Mouse (Mus musculus) kidney, embryonic 15.5 days (tissue): ENCODE results near the gene Cryge. TPM values are rescaled to one million over a fixed set of nuclear protein-coding genes. Genes with fewer than 3 reads are reported as not detected.

ENCODE experiments used
- ATAC-seq: fragments of 200-750 bp; cut with Nextera tagmentation; replicated peaks from 2 replicates; pipeline ENCODE4 v1.8.0; 2017; ENCODE audit warnings: moderate TSS enrichment; ENCODE audit not compliant: low FRiP score
- H3K27ac ChIP-seq: fragments of 300-500 bp; sonication (generic); 2 replicates; pipeline ENCODE4 v1.5.1; 2015; ENCODE audit warnings: mild to moderate bottlenecking, inconsistent platforms
- H3K27me3 ChIP-seq: fragments of 300-500 bp; sonication (generic); 2 replicates; pipeline ENCODE4 v1.6.1; 2015; ENCODE audit warnings: inconsistent platforms
- H3K36me3 ChIP-seq: fragments of 300-500 bp; sonication (generic); 2 replicates; pipeline ENCODE4 v1.6.1; 2015; ENCODE audit warnings: inconsistent platforms
- H3K4me1 ChIP-seq: fragments of 300-500 bp; sonication (generic); 2 replicates; pipeline ENCODE4 v1.6.1; 2015; ENCODE audit warnings: inconsistent platforms
- H3K4me2 ChIP-seq: fragments of 300-500 bp; sonication (generic); 2 replicates; pipeline ENCODE4 v1.6.1; 2015; ENCODE audit warnings: moderate library complexity, mild to moderate bottlenecking, inconsistent platforms
- H3K4me3 ChIP-seq: fragments of 300-500 bp; sonication (generic); replicated peaks from 2 replicates; pipeline ENCODE4 v1.5.1; 2015; ENCODE audit warnings: mild to moderate bottlenecking, inconsistent platforms
- H3K9ac ChIP-seq: fragments of 300-500 bp; sonication (generic); 2 replicates; pipeline ENCODE4 v1.6.1; 2015; ENCODE audit warnings: mild to moderate bottlenecking, inconsistent platforms
- H3K9me3 ChIP-seq: fragments of 300-500 bp; sonication (generic); replicated peaks from 2 replicates; pipeline ENCODE4 v1.6.1; 2016; ENCODE audit warnings: inconsistent platforms
- WGBS: fragments of 180-500 bp; shearing (Covaris S2); methylation state at CpG from one replicate; pipeline ENCODE4 v1.1.7; 2015; ENCODE audit warnings: mixed read lengths; 5-methylcytosine and 5-hydroxymethylcytosine counted together
- polyA plus RNA-seq: library from polyadenylated mRNA; unstranded; fragments of >200 nt; fragmentation: Nextera tagmentation; extraction: Ambion mirVana; gene quantifications from 2 replicates; pipeline ENCODE4 v1.2.1, GENCODE M21; 2015

The Cryge gene
- polyA plus RNA-seq, 1 experiment from 2014 or later = not detected

DNA sequence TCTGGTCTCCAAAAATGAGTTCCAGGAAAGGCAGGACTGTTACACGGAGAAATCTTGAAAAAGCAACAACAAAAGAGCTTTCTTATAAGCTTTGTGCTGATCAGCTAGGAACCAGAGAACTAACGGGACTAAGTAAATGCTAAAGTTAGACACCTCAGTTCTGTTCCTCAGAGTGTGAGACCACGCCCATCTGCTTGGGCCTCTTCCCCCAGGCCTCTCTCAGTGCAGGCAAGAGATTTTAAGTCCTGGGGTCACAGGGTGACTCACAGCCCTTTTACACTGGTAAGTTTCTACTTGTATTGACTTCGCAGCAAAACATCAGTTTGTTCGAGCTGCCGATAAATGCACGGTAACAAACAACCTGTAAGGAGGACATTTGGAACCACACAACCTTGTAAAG is 747 bp upstream of the Cryge start:
- Histone ChIP-seq H3K4me3 (no peak overlapping the region), H3K27me3 (no peaks in the 10 kb centered on the region), H3K4me2 (no peak overlapping the region), H3K9ac (no peak overlapping the region), H3K36me3 (no peaks in the 10 kb centered on the region), H3K9me3 (no peaks in the 10 kb centered on the region), H3K4me1 (peaks cover 12% of the 10 kb centered on the region; the same call in 1 of the 2 replicates), H3K27ac (no peak overlapping the region)
- WGBS = 60% methylated on average over 7 of the region's 7 CpGs
- ATAC-seq = no peak

DNA sequence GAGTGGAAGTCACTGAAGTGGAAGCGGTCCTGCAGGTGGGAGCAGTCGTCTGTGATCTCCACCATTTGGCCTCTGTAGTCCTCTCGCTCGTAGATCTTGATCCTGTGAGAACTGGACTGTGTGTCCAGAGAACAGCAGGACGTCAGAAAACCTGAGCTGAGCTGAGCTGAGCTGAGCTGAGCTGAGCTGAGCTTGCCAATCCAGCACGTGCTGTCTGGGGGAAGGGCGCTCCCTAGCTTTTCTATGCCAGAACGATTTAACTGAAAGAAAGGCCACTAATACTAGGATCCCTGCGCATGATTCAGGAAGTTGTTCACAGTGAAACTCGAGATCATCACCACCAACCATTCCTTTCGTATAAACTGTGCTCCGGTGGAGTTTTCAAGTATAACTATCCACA is 2.2 kb downstream of the Cryge start:
- H3K4me1 ChIP-seq = peaks cover 12% of the 10 kb centered on the region; the same call in 1 of the 2 replicates
- H3K36me3 ChIP-seq = no peaks in the 10 kb centered on the region
- WGBS = 39% methylated on average over 12 of the region's 12 CpGs
- no peaks in the 10 kb centered on the region for H3K9me3 ChIP-seq
- ATAC-seq = peak; percentile 74; the same call in 1 of the 2 replicates
- 0 out of 2 replicates have a peak overlapping the region, but pooled peaks have one; percentile 1 for H3K4me2 ChIP-seq
- no peak overlapping the region for H3K4me3 ChIP-seq
- H3K27me3 ChIP-seq = no peaks in the 10 kb centered on the region
- no peak overlapping the region for H3K27ac ChIP-seq
- no peak overlapping the region for H3K9ac ChIP-seq

DNA sequence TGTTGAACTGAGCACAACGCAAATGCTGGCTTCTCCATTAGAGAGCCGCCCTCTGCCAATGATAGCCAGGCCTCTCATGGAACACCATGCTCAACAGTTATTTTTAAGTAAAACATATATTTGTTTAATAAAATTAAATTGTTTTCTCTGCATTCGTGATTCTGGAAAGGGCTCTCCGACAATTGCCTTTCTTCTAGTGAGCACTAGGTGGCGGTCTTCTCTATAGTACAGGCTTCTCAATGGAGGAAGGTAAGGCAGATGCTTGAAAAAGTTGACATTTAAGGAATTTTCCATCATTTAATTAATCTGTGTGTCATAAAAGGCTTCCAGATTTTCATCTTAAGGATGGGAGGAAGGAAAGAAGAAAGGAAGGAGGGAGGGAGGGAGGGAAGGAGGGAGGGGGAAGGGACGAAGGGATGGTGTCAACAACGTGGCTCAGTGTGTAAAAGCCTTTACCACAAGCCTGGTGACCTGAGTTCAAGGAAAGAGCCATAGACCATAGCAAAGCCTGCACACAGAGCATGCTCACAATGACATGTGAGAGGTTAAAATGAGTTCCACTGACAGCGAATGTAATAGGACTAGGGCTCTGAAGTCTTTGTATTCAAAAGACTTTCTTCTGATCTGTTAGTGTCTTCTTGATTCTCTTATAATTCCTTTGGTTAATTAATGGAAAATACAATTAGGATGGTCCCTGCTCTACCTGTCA is 4.4 kb downstream of the Cryge start:
- WGBS = 38% methylated on average over 8 of the region's 8 CpGs
- no peaks in the 10 kb centered on the region for H3K27me3 ChIP-seq
- no peak overlapping the region for H3K4me3 ChIP-seq
- no peaks in the 10 kb centered on the region for H3K9me3 ChIP-seq
- no peak for ATAC-seq
- no peak overlapping the region for H3K4me2 ChIP-seq
- H3K4me1 ChIP-seq = peaks cover 8% of the 10 kb centered on the region; the same call in 1 of the 2 replicates
- H3K9ac ChIP-seq = no peak overlapping the region
- H3K27ac ChIP-seq = no peak overlapping the region
- no peaks in the 10 kb centered on the region for H3K36me3 ChIP-seq

DNA sequence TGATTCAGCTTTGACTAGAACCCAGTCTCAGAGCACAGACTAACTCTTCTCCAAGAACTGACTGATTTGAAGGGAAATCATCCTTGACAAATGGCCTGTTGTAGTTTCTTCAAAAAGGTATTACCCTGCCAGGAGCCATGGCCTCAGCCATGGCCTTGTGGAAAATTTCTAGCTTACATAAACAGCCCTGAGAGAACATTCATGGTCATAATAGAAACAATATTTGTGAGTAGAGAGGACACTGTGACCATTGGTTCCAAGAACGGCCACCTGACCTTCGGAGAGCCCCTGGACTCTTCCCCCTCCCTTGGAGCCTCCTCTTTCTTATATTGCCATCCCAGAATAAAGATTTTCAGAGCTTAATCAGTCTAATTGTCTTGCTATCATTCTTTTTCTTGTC is 7.5 kb downstream of the Cryge start:
- H3K9me3 ChIP-seq = no peaks in the 10 kb centered on the region
- no peak overlapping the region for H3K4me2 ChIP-seq
- H3K4me1 ChIP-seq = no peaks in the 10 kb centered on the region
- no peak for ATAC-seq
- no peak overlapping the region for H3K27ac ChIP-seq
- H3K36me3 ChIP-seq = no peaks in the 10 kb centered on the region
- WGBS = 85% methylated on average over 2 of the region's 2 CpGs
- no peak overlapping the region for H3K4me3 ChIP-seq
- no peak overlapping the region for H3K9ac ChIP-seq
- H3K27me3 ChIP-seq = no peaks in the 10 kb centered on the region

DNA sequence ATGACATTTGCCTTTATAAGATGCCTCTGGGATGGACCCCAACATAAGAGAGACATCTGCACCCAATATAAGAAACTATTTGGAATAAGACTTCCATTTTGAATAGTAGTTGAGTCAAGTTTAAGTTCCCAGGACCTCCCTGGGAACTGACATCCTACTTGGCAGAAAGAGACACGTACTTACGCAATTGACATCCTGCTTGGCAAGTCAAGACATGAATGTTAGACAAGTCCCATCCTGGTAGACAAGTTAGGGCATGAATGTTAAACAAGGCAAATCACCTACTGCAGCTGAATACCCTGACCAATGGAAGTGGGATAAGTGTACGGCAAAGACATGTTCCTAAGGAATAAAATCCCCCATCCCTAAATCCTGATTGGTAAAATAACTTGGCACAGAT is 9.1 kb downstream of the Cryge start:
- H3K4me3 ChIP-seq = no peak overlapping the region
- H3K4me1 ChIP-seq = no peaks in the 10 kb centered on the region
- no peaks in the 10 kb centered on the region for H3K9me3 ChIP-seq
- H3K9ac ChIP-seq = no peak overlapping the region
- no peak overlapping the region for H3K27ac ChIP-seq
- 92% methylated on average over 3 of the region's 3 CpGs for WGBS
- no peaks in the 10 kb centered on the region for H3K36me3 ChIP-seq
- H3K4me2 ChIP-seq = no peak overlapping the region
- no peaks in the 10 kb centered on the region for H3K27me3 ChIP-seq
- ATAC-seq = no peak

DNA sequence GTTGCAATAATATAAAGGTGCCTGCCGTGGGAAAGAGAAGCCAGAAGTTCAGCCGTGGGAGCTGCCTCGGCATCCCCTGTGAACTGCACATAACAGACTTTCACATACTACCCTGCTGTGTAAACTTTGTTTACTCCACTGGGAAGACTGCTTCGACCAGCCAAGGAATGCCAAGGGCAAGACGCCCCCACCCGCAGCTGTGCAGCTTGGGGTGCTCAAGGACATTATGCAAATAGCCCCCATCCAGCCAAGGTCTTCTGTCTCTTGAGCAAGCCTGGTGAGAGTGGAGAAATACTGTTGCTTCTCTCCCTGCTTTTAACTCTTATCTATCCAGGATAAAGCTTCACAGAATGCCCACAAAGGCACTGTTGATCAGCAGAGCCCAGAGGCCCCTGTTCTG is 10.1 kb downstream of the Cryge start:
- Histone ChIP-seq H3K4me3 (no peak overlapping the region), H3K36me3 (no peaks in the 10 kb centered on the region), H3K4me1 (no peaks in the 10 kb centered on the region), H3K27ac (no peak overlapping the region), H3K9me3 (no peaks in the 10 kb centered on the region), H3K27me3 (no peaks in the 10 kb centered on the region), H3K4me2 (no peak overlapping the region), H3K9ac (no peak overlapping the region)
- no peak for ATAC-seq
- WGBS = 58% methylated on average over 6 of the region's 6 CpGs

DNA sequence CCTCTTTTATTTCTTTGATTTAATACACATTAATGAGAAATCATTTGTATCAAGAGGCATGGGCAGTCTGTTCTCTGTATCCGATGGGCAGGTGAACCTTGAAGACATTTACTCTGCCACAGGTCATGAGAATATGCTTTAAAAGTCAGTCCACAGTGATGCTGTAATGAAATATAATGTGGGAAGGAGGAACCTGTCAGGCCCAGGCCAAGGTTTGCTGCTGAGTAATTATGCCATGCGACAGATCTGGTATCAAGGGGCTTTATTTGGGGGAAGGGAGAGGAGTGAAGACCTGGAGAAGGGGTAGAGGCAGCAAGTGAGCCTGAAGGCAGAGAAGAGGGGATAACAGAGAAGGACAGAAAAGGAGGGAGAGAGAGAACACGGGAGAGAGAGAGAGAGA is 11.3 kb downstream of the Cryge start:
- Histone ChIP-seq H3K27me3 (no peaks in the 10 kb centered on the region), H3K4me2 (no peak overlapping the region), H3K27ac (no peak overlapping the region), H3K9ac (no peak overlapping the region), H3K4me1 (no peaks in the 10 kb centered on the region), H3K36me3 (no peaks in the 10 kb centered on the region), H3K9me3 (no peaks in the 10 kb centered on the region), H3K4me3 (no peak overlapping the region)
- no peak for ATAC-seq
- WGBS = 66% methylated on average over 3 of the region's 3 CpGs

DNA sequence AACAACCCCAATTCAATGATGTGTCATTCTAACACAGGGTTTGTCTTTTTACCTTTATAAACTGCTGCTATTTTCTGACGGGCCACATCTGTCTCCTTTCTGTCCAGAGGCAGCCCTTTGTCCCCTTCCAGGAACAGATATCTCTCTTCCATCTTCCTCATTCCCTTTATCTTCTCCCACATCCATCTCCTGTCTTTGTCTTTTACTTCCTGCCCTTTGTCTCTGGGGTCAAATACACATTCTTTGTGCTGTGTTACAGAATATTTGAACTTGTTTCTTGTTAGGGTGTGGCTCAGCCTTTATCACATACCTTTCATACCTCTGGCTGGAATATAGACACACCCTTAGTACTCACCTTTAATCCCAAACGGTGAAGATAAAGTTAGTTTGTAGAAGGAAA is 13.4 kb downstream of the Cryge start:
- H3K4me1 ChIP-seq = no peaks in the 10 kb centered on the region
- H3K36me3 ChIP-seq = no peaks in the 10 kb centered on the region
- H3K4me2 ChIP-seq = no peak overlapping the region
- H3K9me3 ChIP-seq = no peaks in the 10 kb centered on the region
- H3K27me3 ChIP-seq = no peaks in the 10 kb centered on the region
- no peak for ATAC-seq
- WGBS = 81% methylated on average over 2 of the region's 2 CpGs
- H3K4me3 ChIP-seq = no peak overlapping the region
- no peak overlapping the region for H3K27ac ChIP-seq
- no peak overlapping the region for H3K9ac ChIP-seq

DNA sequence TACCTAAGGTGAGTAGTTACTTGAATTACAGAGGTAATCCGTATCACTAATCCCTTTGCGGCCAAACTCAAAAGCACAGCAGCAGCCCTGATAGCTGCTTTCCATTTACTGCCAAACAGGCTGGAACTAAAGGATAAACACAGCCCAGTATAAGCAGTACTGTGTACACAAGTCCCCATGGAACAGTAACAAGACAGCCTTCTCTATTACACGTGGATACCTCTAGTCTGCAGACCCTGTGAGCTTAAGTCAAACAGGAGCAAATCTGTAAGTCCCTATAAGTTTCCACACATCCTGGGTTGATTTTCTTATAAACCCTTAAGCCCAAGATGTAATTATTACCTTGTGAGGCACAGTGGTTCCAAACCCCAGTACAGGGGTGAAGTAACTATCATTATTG is 15.4 kb downstream of the Cryge start:
- H3K27me3 ChIP-seq = no peaks in the 10 kb centered on the region
- no peaks in the 10 kb centered on the region for H3K36me3 ChIP-seq
- no peak overlapping the region for H3K9ac ChIP-seq
- no peak for ATAC-seq
- no peak overlapping the region for H3K27ac ChIP-seq
- H3K4me2 ChIP-seq = no peak overlapping the region
- H3K9me3 ChIP-seq = no peaks in the 10 kb centered on the region
- no peak overlapping the region for H3K4me3 ChIP-seq
- H3K4me1 ChIP-seq = no peaks in the 10 kb centered on the region
- WGBS = 39% methylated on average over 3 of the region's 3 CpGs

DNA sequence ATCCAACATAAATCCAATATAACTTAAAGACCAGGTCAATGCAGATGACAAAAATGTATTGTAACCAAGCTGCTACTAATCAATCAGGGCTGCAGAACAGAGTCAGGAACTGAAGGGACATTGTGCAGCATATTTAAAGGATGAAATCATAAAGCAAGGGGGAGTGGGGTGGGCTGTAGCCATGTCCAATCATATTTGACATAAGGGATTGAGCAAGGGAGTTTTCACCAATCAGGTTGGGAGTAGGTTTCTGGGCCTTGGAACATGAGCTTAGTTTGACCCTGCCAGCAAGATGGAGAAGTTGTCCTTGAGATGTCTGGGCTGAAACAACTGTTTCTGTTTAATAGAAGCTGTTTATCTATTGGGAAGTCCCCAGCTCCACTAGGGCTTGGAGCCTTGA is 18.3 kb downstream of the Cryge start, which contains the start of gene Akr1cl:
Gene Akr1cl, minus strand, starts transcription at position 119 of the 400 bp plus-strand sequence.
- H3K4me3 ChIP-seq = no peak within 1 kb of the TSS
- H3K9ac ChIP-seq = no peak within 1 kb of the TSS
- H3K27me3 ChIP-seq = no peaks in the 10 kb centered on the region
- H3K4me1 ChIP-seq = no peaks in the 10 kb centered on the region
- no peak for ATAC-seq
- H3K27ac ChIP-seq = no peak within 1 kb of the TSS
- no peaks in the 10 kb centered on the region for H3K9me3 ChIP-seq
- no peak within 1 kb of the TSS for H3K4me2 ChIP-seq
- no peaks in the 10 kb centered on the region for H3K36me3 ChIP-seq

DNA sequence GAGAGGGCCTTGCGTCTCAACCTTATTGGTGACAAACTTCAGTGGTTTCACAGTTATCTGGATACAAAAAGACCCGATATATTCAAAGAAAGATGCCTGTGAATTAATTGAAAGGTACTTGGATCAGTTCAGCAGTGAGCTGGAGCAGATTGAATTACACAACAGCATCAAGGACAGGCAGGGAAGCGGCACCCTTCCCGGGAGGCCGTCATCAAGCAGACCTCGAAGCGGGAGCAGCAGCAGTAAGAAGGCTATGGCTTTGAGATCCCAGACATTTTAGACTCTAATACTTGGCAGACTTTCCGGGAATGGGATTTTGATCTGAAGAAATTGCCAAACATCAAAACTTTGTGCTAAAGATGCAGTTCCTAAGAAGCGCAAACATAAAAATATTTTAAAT is 22.7 kb downstream of the Cryge start:
- Histone ChIP-seq H3K4me1 (no peaks in the 10 kb centered on the region), H3K9me3 (no peaks in the 10 kb centered on the region), H3K4me2 (no peak overlapping the region), H3K27me3 (no peaks in the 10 kb centered on the region), H3K4me3 (no peak overlapping the region), H3K36me3 (no peaks in the 10 kb centered on the region), H3K9ac (no peak overlapping the region), H3K27ac (no peak overlapping the region)
- WGBS = 58% methylated on average over 9 of the region's 9 CpGs
- ATAC-seq = no peak

DNA sequence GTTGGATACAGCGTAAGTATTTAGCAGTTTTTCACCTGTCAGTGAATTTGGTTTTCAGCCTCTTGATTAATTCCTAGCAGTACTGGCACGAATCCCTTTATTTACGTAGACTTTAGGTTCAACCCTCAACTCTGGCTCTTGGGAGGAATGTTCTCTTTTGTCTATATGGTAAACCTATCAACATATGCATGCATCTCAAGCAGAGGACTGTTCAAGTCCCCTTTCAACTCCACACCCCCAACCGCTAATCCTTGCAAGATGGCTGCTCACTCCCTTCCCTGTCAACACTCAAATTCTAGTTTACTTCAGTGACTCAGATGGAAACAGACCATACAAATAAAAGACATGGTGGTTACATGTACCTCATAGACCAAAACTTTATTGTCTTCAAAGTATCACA is 38.2 kb downstream of the Cryge start:
- H3K9ac ChIP-seq = no peak overlapping the region
- H3K9me3 ChIP-seq = no peaks in the 10 kb centered on the region
- ATAC-seq = no peak
- H3K27ac ChIP-seq = no peak overlapping the region
- H3K4me3 ChIP-seq = no peak overlapping the region
- H3K4me2 ChIP-seq = no peak overlapping the region
- no peaks in the 10 kb centered on the region for H3K36me3 ChIP-seq
- no peaks in the 10 kb centered on the region for H3K27me3 ChIP-seq
- 81% methylated on average over 4 of the region's 4 CpGs for WGBS
- no peaks in the 10 kb centered on the region for H3K4me1 ChIP-seq

DNA sequence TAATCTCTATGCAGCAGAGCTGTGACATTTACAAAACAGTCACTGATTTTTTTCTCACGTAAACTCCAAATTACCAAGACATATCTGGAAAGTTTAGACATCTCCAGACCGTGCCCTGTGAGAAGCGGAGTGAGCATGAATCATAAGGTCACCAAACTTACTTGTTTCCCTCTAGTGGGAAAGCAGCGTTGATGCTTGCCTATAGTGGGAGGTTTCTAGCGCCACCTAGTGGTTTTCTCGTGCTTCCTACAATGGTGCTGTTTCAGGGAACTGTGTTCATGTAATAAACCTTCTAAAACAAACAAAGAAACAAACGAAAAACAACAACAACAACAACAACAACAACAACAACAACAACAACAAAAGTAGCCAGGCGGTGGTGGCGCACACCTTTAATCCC is 40.8 kb downstream of the Cryge start:
- no peaks in the 10 kb centered on the region for H3K27me3 ChIP-seq
- H3K9me3 ChIP-seq = no peaks in the 10 kb centered on the region
- no peak overlapping the region for H3K4me3 ChIP-seq
- 11% methylated on average over 9 of the region's 9 CpGs for WGBS
- H3K9ac ChIP-seq = no peak overlapping the region
- no peak overlapping the region for H3K27ac ChIP-seq
- no peaks in the 10 kb centered on the region for H3K4me1 ChIP-seq
- no peaks in the 10 kb centered on the region for H3K36me3 ChIP-seq
- ATAC-seq = peak; percentile 74
- no peak overlapping the region for H3K4me2 ChIP-seq
